Mouse (Mus musculus): ENCODE data around the gene Tac2. TPM values are rescaled to one million over a fixed set of nuclear protein-coding genes. Genes with fewer than 3 reads are reported as not detected.
A peak's percentile ranks its signal among the peaks of the same experiment; 100 is the strongest.

The Tac2 gene
- polyA plus RNA-seq, 1 experiment from 2014 or later = not detected

DNA sequence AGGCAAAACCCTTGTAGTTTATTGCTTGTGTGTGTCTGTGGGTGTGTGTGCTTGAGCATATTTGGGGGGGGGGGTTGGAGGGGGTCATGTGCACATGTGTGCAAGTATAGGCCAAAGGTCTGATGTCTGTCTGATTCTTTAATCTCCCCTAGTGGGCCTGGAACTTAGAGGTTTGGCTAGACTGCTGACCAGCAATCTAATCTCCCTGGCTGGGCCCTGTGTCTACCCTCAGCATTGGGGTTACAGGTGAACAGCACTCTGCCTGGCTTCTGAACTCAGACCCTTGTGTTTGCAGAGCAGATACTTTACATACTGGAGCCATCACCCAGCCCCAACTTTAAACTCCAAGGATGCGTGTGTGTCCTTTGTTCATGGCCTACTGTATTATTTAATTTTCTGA lies 45.1 kb upstream of the Tac2 start:
- WGBS = 77% methylated on average over 1 of the region's 1 CpGs
- H3K4me2 ChIP-seq (replicated peaks; ENCODE audit: low read depth, low read length) = no peak overlapping the region
- H3K4me1 ChIP-seq (ENCODE audit: insufficient read depth, low read depth, low read length) = peaks cover 5% of the 10 kb centered on the region; the same call in 1 of the 2 replicates
- no peak for ATAC-seq
- no peak overlapping the region for H3K27ac ChIP-seq (ENCODE audit: low read length)
- DNase-seq (ENCODE audit: low spot score) = no peak
- no peaks in the 10 kb centered on the region for H3K36me3 ChIP-seq (ENCODE audit: insufficient read depth, low read length)
- H3K9ac ChIP-seq (replicated peaks; ENCODE audit: low read depth) = no peak overlapping the region
- H3K4me3 ChIP-seq (ENCODE audit: low read depth, low read length) = no peak overlapping the region
- no peaks in the 10 kb centered on the region for H3K27me3 ChIP-seq (replicated peaks; ENCODE audit: insufficient read depth, low read length)
- TF ChIP-seq EP300 (IDR thresholded peaks at IDR 0.05) = no peak
- no peak for TF ChIP-seq CTCF (IDR thresholded peaks at IDR 0.05)
- no peaks in the 10 kb centered on the region for H3K9me3 ChIP-seq (ENCODE audit: low read length)

DNA sequence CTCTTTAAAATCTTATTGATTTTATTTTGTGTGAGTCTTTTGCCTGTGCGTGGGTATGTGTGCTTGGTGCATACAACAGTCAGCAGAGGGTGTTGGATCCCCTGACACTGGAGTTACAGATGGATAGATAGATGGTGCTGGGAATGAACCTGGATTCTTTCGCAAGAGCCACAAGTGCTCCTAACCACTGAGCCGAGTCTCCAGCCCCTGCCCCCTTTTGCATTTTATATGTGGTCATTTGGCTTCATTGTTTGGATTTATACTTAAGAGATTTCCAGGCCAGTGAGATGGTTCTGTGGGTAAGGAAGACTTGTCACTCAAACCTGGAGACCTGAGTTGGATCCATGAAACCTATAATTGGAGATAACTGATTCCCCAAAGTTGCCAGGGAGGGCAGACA lies 44.4 kb upstream of the Tac2 start:
- 83% methylated on average over 3 of the region's 3 CpGs for WGBS
- H3K4me1 ChIP-seq (ENCODE audit: insufficient read depth, low read depth, low read length) = peaks cover 5% of the 10 kb centered on the region; the same call in 1 of the 2 replicates
- ATAC-seq (no peak), DNase-seq (ENCODE audit: low spot score) (no peak)
- H3K9me3 ChIP-seq (ENCODE audit: low read length) = no peaks in the 10 kb centered on the region
- H3K9ac ChIP-seq (replicated peaks; ENCODE audit: low read depth) = no peak overlapping the region
- no peak overlapping the region for H3K4me3 ChIP-seq (ENCODE audit: low read depth, low read length)
- no peaks in the 10 kb centered on the region for H3K27me3 ChIP-seq (replicated peaks; ENCODE audit: insufficient read depth, low read length)
- no peak overlapping the region for H3K4me2 ChIP-seq (replicated peaks; ENCODE audit: low read depth, low read length)
- H3K36me3 ChIP-seq (ENCODE audit: insufficient read depth, low read length) = no peaks in the 10 kb centered on the region
- no peak for TF ChIP-seq CTCF (IDR thresholded peaks at IDR 0.05)
- no peak for TF ChIP-seq EP300 (IDR thresholded peaks at IDR 0.05)
- H3K27ac ChIP-seq (ENCODE audit: low read length) = no peak overlapping the region

DNA sequence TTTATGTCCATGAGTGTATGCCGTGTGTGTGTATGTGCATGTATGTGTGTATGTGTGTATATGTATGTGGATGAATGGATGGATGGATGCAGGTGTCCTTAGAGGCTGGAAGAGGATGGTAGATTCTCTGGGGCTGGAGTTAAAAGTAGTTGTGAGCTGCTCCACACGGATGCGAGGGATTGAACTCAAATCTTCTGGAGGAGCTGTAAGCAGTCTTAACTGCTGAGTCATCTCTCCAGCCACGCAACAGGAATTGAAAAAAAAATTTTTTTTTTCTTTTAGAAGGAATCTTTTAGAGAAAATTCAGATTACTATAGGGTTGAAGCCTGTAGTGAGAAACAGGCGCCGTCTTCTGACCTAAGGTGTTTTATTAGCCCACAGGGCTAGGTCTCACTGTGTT lies 41.4 kb upstream of the Tac2 start:
- no peaks in the 10 kb centered on the region for H3K36me3 ChIP-seq (ENCODE audit: insufficient read depth, low read length)
- no peaks in the 10 kb centered on the region for H3K4me1 ChIP-seq (ENCODE audit: insufficient read depth, low read depth, low read length)
- no peak overlapping the region for H3K9ac ChIP-seq (replicated peaks; ENCODE audit: low read depth)
- DNase-seq (ENCODE audit: low spot score) = no peak
- H3K4me3 ChIP-seq (ENCODE audit: low read depth, low read length) = no peak overlapping the region
- TF ChIP-seq EP300 (IDR thresholded peaks at IDR 0.05) = no peak
- no peak for TF ChIP-seq CTCF (IDR thresholded peaks at IDR 0.05)
- H3K27me3 ChIP-seq (replicated peaks; ENCODE audit: insufficient read depth, low read length) = no peaks in the 10 kb centered on the region
- no peak for ATAC-seq
- 83% methylated on average over 6 of the region's 6 CpGs for WGBS
- no peak overlapping the region for H3K4me2 ChIP-seq (replicated peaks; ENCODE audit: low read depth, low read length)
- H3K27ac ChIP-seq (ENCODE audit: low read length) = no peak overlapping the region
- H3K9me3 ChIP-seq (ENCODE audit: low read length) = no peaks in the 10 kb centered on the region

DNA sequence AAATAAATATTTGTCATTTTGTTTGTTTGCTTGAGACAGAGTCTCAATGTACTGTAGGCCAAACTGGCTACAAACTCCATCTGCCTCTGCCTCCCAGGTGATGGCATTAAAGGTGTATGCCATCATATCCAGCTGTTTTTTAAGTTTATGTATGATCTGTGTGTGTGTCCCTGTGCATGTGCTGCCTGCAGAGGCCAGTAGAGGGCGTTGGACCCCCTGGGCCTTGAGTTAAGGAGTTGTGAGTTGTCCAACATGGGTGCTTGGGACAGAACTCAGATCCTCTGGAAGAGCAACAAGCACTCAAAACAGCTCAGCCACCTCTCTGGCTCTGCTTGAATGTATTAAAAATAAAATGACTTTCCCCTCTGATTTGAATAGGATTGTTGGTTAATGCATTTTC lies 33.2 kb upstream of the Tac2 start:
- Histone ChIP-seq H3K36me3 (ENCODE audit: insufficient read depth, low read length) (0 out of 2 replicates have a peak, but pooled peaks cover 3% of the 10 kb centered on the region), H3K27ac (ENCODE audit: low read length) (no peak overlapping the region), H3K27me3 (replicated peaks; ENCODE audit: insufficient read depth, low read length) (no peaks in the 10 kb centered on the region), H3K4me1 (ENCODE audit: insufficient read depth, low read depth, low read length) (no peaks in the 10 kb centered on the region), H3K4me3 (ENCODE audit: low read depth, low read length) (no peak overlapping the region), H3K4me2 (replicated peaks; ENCODE audit: low read depth, low read length) (no peak overlapping the region), H3K9ac (replicated peaks; ENCODE audit: low read depth) (no peak overlapping the region), H3K9me3 (ENCODE audit: low read length) (no peaks in the 10 kb centered on the region)
- 13% methylated on average over 1 of the region's 1 CpGs for WGBS
- TF ChIP-seq EP300 (IDR thresholded peaks at IDR 0.05) = no peak
- TF ChIP-seq CTCF (IDR thresholded peaks at IDR 0.05) = no peak
- ATAC-seq = no peak
- DNase-seq (ENCODE audit: low spot score) = no peak

DNA sequence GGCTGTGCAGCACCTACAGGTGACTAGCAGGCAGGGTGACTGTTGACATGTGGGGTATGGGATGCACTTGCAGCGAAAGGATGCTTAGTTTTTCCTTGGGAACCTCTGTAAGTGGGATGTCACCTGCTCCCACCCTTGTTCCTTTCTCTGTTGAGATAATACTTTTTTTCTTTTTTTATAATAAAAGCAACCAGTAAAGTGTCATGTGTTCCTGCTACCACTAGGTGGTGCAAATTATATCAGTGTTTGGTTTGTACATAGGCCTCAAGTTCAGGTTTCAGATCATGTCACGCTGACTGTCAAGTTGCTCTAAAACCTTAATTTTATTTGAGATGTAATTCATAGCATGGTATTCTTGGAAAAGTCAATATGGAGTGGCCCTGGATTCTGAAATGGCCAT lies 29.6 kb upstream of the Tac2 start:
- ATAC-seq = no peak
- no peak overlapping the region for H3K4me2 ChIP-seq (replicated peaks; ENCODE audit: low read depth, low read length)
- H3K4me1 ChIP-seq (ENCODE audit: insufficient read depth, low read depth, low read length) = no peaks in the 10 kb centered on the region
- H3K9ac ChIP-seq (replicated peaks; ENCODE audit: low read depth) = no peak overlapping the region
- WGBS = 42% methylated on average over 2 of the region's 2 CpGs
- no peak overlapping the region for H3K27ac ChIP-seq (ENCODE audit: low read length)
- peak; percentile 78 for TF ChIP-seq CTCF (IDR thresholded peaks at IDR 0.05)
- no peak for TF ChIP-seq EP300 (IDR thresholded peaks at IDR 0.05)
- DNase-seq (ENCODE audit: low spot score) = peak; percentile 75
- H3K36me3 ChIP-seq (ENCODE audit: insufficient read depth, low read length) = peaks cover 10% of the 10 kb centered on the region; the same call in 1 of the 2 replicates
- no peaks in the 10 kb centered on the region for H3K27me3 ChIP-seq (replicated peaks; ENCODE audit: insufficient read depth, low read length)
- no peak overlapping the region for H3K4me3 ChIP-seq (ENCODE audit: low read depth, low read length)
- H3K9me3 ChIP-seq (ENCODE audit: low read length) = no peaks in the 10 kb centered on the region

DNA sequence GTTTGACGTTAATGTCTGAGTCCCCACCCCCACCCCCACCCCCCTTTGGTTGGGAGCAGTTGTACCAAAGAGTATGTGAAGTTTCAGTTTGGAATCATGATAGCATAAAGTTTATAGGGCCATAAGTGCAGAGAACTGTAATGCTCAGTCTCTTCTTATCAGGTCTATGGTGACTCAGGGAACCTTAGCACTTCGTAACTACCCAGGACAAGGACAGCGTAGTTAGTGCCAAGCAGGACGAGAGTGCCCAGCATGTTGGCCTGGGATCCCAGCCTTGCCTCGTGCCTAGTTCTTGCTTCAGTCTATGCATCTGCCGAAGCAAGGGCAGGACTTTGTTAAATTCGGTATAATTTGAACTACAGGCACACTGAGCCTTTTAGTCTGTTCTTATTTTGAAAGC lies 28.5 kb upstream of the Tac2 start:
- ATAC-seq = no peak
- Histone ChIP-seq H3K36me3 (ENCODE audit: insufficient read depth, low read length) (peaks cover 8% of the 10 kb centered on the region; the same call in 1 of the 2 replicates), H3K4me1 (ENCODE audit: insufficient read depth, low read depth, low read length) (no peaks in the 10 kb centered on the region), H3K27me3 (replicated peaks; ENCODE audit: insufficient read depth, low read length) (no peaks in the 10 kb centered on the region), H3K27ac (ENCODE audit: low read length) (no peak overlapping the region), H3K9me3 (ENCODE audit: low read length) (no peaks in the 10 kb centered on the region), H3K9ac (replicated peaks; ENCODE audit: low read depth) (no peak overlapping the region), H3K4me2 (replicated peaks; ENCODE audit: low read depth, low read length) (no peak overlapping the region), H3K4me3 (ENCODE audit: low read depth, low read length) (no peak overlapping the region)
- WGBS = 91% methylated on average over 7 of the region's 7 CpGs
- DNase-seq (ENCODE audit: low spot score) = no peak
- TF ChIP-seq CTCF (IDR thresholded peaks at IDR 0.05) (no peak), EP300 (IDR thresholded peaks at IDR 0.05) (no peak)

DNA sequence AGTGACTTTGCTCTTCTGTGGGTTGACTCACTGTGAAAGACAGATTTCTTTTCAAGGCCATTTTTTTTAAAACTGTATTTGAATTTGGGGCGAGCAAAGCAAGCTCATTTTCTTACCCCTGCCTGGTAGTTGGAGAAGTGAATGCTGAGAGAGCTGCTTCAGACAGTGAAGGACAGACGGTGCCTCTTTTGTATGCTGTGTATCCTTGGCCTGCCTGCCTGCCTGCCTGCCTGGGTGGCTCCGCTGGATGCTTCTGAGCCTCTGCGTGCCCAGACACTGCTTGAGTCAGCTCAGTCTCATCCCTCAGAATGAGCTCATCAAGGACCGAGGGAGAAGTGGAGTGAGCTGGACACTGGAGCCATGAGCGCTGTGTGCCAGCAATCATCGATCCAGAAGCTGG lies 25.3 kb upstream of the Tac2 start:
- WGBS = 91% methylated on average over 7 of the region's 7 CpGs
- H3K9ac ChIP-seq (replicated peaks; ENCODE audit: low read depth) = no peak overlapping the region

More for the DNA sequence above, 25.3 kb upstream of the Tac2 start:
- H3K4me2 ChIP-seq (replicated peaks; ENCODE audit: low read depth, low read length) = no peak overlapping the region
- no peaks in the 10 kb centered on the region for H3K4me1 ChIP-seq (ENCODE audit: insufficient read depth, low read depth, low read length)
- H3K4me3 ChIP-seq (ENCODE audit: low read depth, low read length) = no peak overlapping the region
- H3K27me3 ChIP-seq (replicated peaks; ENCODE audit: insufficient read depth, low read length) = no peaks in the 10 kb centered on the region
- ATAC-seq (no peak), DNase-seq (ENCODE audit: low spot score) (no peak)
- TF ChIP-seq CTCF (IDR thresholded peaks at IDR 0.05) (no peak), EP300 (IDR thresholded peaks at IDR 0.05) (no peak)
- peaks cover 8% of the 10 kb centered on the region; the same call in 1 of the 2 replicates for H3K36me3 ChIP-seq (ENCODE audit: insufficient read depth, low read length)
- no peaks in the 10 kb centered on the region for H3K9me3 ChIP-seq (ENCODE audit: low read length)
- no peak overlapping the region for H3K27ac ChIP-seq (ENCODE audit: low read length)
